16 mouse cellular contexts compared by ENCODE assay signal in the genomic region with DNA sequence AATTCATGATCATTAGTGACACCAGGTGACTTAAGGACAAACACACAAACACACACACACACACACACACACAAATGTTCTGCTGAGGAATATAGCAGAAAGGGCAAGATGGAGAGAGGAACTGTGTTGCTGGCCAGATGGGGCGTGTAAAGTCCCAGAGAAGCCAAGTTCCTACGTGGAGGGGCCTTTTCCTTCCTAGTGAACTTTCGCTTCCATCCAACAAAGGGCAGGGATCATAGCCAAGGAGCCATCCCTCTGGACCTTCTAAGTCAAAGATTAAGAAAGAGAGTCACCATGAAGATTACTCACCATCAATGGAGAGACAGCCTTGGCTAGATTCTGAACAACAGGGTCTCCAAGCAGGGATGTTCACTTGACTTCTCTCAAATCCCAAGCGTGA. TPM values are rescaled to one million over a fixed set of nuclear protein-coding genes. Genes with fewer than 3 reads are reported as not detected.
"Had no signal": no experiment of that assay in that cellular context is flagged by ENCODE, and none has a peak within 500 bp of the region (broad histone marks: within the 10 kb centered on the region; RNA-seq: fewer than 3 reads in every experiment).

No protein-coding gene starts in this region.

- H3K27ac ChIP-seq: limb, embryonic 15.5 days; liver, embryonic 12.5 days; midbrain, embryonic 15.5 days; neural tube, embryonic 12.5 days; stomach, embryonic 15.5 days had no signal

- H3K4me3 ChIP-seq: limb, embryonic 15.5 days; liver, embryonic 12.5 days; midbrain, embryonic 15.5 days; neural tube, embryonic 12.5 days; stomach, embryonic 15.5 days had no signal

- H3K9me3 ChIP-seq: limb, embryonic 15.5 days; liver, embryonic 12.5 days; midbrain, embryonic 15.5 days; neural tube, embryonic 12.5 days; stomach, embryonic 15.5 days had no signal

- H3K36me3 ChIP-seq: limb, embryonic 15.5 days; liver, embryonic 12.5 days; midbrain, embryonic 15.5 days; neural tube, embryonic 12.5 days; stomach, embryonic 15.5 days had no signal

- H3K4me1 ChIP-seq: liver, embryonic 12.5 days; midbrain, embryonic 15.5 days; neural tube, embryonic 12.5 days had no signal

- DNase-seq: kidney, postnatal 36 days; layer of hippocampus, adult 9-11 months; layer of hippocampus, postnatal 36 days; lung, embryonic 14.5 days; lung, postnatal 10 days; lung, postnatal 4 days; spleen, adult 18-20 months; thymus, adult 2 months; thymus, postnatal 25 days had no signal

- H3K9ac ChIP-seq: limb, embryonic 15.5 days; liver, embryonic 12.5 days; lung, embryonic 14.5 days; midbrain, embryonic 15.5 days; neural tube, embryonic 12.5 days; stomach, embryonic 15.5 days had no signal

- H3K27me3 ChIP-seq: liver, embryonic 12.5 days; midbrain, embryonic 15.5 days; neural tube, embryonic 12.5 days; stomach, embryonic 15.5 days had no signal

RNA-seq across cellular contexts. Expression of a gene that starts 7.5 kb away (rescaled TPM):
- total RNA-seq: megakaryocyte, adult 5-6 weeks; monocyte, adult 5-6 weeks had no signal
